Mouse (Mus musculus): ENCODE data around the gene Krtap27-1. TPM values are rescaled to one million over a fixed set of nuclear protein-coding genes. Genes with fewer than 3 reads are reported as not detected.

Krtap27-1 gene
- polyA plus RNA-seq (2014; fragmentation: Nextera tagmentation; extraction: Ambion mirVana): not detected in 2 replicates

DNA sequence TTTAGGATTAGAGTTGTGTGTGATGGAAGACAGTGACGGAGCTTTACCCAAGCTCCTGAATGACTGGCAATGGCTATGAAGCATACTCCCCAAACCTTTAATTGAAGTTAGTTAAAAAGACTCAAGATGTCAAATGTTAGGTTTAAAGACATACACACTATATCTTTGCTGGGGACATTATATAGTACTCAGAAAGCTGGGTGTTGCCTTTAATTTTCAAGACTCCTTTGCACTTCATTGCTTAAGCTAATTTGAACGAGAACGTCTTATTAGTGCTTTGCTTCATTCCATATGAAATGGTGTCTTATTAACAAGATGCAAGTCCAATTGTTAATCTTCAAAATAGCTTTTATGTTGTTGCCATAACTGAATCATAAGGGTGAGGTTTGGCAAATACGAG is at the start of gene Krtap27-1:
Gene Krtap27-1 (minus strand): TSS at position 101 of the 400 bp plus-strand sequence.
- H3K27ac ChIP-seq (replicated peaks; ENCODE audit: low read depth, low read length): no peak within 1 kb of the TSS
- ATAC-seq (replicated peaks; ENCODE audit: insufficient number of reproducible peaks, low FRiP score, low TSS enrichment, low read depth) (no peak), DNase-seq (ENCODE audit: low spot score) (no peak)
- no peak within 1 kb of the TSS for H3K4me2 ChIP-seq (ENCODE audit: low read depth, low read length)
- H3K4me3 ChIP-seq (ENCODE audit: low read depth, low read length): no peak within 1 kb of the TSS
- no peaks in the 10 kb centered on the region for H3K9me3 ChIP-seq (replicated peaks; ENCODE audit: control insufficient read depth, low read length)
- H3K9ac ChIP-seq (replicated peaks; ENCODE audit: low read length): no peak within 1 kb of the TSS
- no peaks in the 10 kb centered on the region for H3K4me1 ChIP-seq (ENCODE audit: control insufficient read depth, insufficient read depth, low read length)
- 93% methylated on average over 4 of the region's 4 CpGs for WGBS
- H3K36me3 ChIP-seq (replicated peaks; ENCODE audit: control insufficient read depth, insufficient read depth, low read depth, low read length): no peaks in the 10 kb centered on the region
- H3K27me3 ChIP-seq (ENCODE audit: control insufficient read depth, insufficient read depth, low read length): no peaks in the 10 kb centered on the region

DNA sequence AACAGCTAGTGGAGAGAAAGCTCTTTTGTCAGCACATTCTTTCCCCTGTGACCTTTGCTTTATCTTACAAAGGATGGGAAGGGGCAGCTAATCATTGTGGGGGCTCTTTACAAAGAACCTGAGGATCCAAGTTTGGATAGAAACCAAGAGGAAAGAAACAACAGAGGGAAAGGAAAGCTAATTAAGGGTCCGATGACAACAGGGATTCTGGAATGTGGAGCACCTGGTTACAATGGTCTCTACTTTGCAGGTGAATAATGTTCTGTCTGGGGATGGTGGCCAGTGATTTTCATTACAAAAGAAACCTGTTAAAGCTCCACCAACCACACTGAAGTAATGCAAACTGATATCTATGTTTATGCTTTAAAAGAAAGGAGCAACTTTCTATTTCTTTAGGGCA is 48.6 kb upstream of the Krtap27-1 start:
- no peak overlapping the region for H3K4me2 ChIP-seq (ENCODE audit: low read depth, low read length)
- no peaks in the 10 kb centered on the region for H3K27me3 ChIP-seq (ENCODE audit: control insufficient read depth, insufficient read depth, low read length)
- DNase-seq (ENCODE audit: low spot score): no peak
- H3K4me3 ChIP-seq (ENCODE audit: low read depth, low read length): no peak overlapping the region
- no peak for ATAC-seq (replicated peaks; ENCODE audit: insufficient number of reproducible peaks, low FRiP score, low TSS enrichment, low read depth)
- no peak overlapping the region for H3K27ac ChIP-seq (replicated peaks; ENCODE audit: low read depth, low read length)
- 8% methylated on average over 1 of the region's 1 CpGs for WGBS
- no peaks in the 10 kb centered on the region for H3K9me3 ChIP-seq (replicated peaks; ENCODE audit: control insufficient read depth, low read length)
- H3K9ac ChIP-seq (replicated peaks; ENCODE audit: low read length): no peak overlapping the region
- no peaks in the 10 kb centered on the region for H3K4me1 ChIP-seq (ENCODE audit: control insufficient read depth, insufficient read depth, low read length)
- no peaks in the 10 kb centered on the region for H3K36me3 ChIP-seq (replicated peaks; ENCODE audit: control insufficient read depth, insufficient read depth, low read depth, low read length)

DNA sequence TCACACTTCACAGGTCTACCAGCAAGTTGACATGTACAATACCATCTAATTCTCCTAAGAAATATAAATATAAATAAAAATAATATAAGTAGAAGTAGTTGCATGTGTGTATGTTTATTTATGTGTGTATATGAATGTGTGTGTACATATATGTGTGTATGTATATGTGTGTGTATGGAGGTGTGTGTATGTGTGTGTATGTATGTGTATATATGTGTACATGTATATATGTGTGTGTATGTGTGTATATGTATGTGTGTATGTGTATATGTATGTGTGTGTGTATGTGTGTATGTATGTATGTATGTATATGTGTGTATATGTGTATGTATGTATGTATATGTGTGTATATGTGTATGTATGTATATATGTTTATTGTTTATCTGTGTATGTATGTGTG is 45.1 kb upstream of the Krtap27-1 start:
- DNase-seq (ENCODE audit: low spot score) (no peak), ATAC-seq (replicated peaks; ENCODE audit: insufficient number of reproducible peaks, low FRiP score, low TSS enrichment, low read depth) (peak; percentile 72; the same call in 1 of the 2 replicates)
- Histone ChIP-seq H3K9ac (replicated peaks; ENCODE audit: low read length) (no peak overlapping the region), H3K4me1 (ENCODE audit: control insufficient read depth, insufficient read depth, low read length) (no peaks in the 10 kb centered on the region), H3K9me3 (replicated peaks; ENCODE audit: control insufficient read depth, low read length) (no peaks in the 10 kb centered on the region), H3K4me3 (ENCODE audit: low read depth, low read length) (no peak overlapping the region), H3K4me2 (ENCODE audit: low read depth, low read length) (no peak overlapping the region), H3K36me3 (replicated peaks; ENCODE audit: control insufficient read depth, insufficient read depth, low read depth, low read length) (no peaks in the 10 kb centered on the region), H3K27me3 (ENCODE audit: control insufficient read depth, insufficient read depth, low read length) (no peaks in the 10 kb centered on the region), H3K27ac (replicated peaks; ENCODE audit: low read depth, low read length) (no peak overlapping the region)

DNA sequence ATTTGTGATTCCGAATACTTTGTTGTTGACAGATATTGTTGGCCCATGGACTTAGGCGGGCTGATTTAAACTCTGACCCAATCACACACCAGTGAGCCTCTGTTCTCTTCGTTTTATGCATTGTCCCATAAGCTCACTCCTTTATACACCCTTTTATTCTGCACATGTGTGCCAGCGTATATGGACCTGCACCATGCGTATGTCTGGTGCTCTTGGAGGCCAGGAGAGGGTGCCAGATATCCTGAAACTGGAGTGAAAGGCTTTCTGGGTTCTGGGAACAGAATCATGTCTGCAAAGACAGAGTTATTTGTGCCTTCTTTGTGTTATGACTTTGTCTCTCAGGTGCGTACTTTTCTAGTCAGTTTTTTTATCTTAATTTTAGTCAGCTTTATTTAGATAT is 39.8 kb upstream of the Krtap27-1 start:
- Histone ChIP-seq H3K27me3 (ENCODE audit: control insufficient read depth, insufficient read depth, low read length) (no peaks in the 10 kb centered on the region), H3K36me3 (replicated peaks; ENCODE audit: control insufficient read depth, insufficient read depth, low read depth, low read length) (no peaks in the 10 kb centered on the region), H3K4me3 (ENCODE audit: low read depth, low read length) (no peak overlapping the region), H3K9ac (replicated peaks; ENCODE audit: low read length) (no peak overlapping the region), H3K4me1 (ENCODE audit: control insufficient read depth, insufficient read depth, low read length) (no peaks in the 10 kb centered on the region), H3K9me3 (replicated peaks; ENCODE audit: control insufficient read depth, low read length) (no peaks in the 10 kb centered on the region), H3K4me2 (ENCODE audit: low read depth, low read length) (no peak overlapping the region), H3K27ac (replicated peaks; ENCODE audit: low read depth, low read length) (no peak overlapping the region)
- no peak for ATAC-seq (replicated peaks; ENCODE audit: insufficient number of reproducible peaks, low FRiP score, low TSS enrichment, low read depth)
- WGBS: 79% methylated on average over 6 of the region's 6 CpGs
- DNase-seq (ENCODE audit: low spot score): no peak

DNA sequence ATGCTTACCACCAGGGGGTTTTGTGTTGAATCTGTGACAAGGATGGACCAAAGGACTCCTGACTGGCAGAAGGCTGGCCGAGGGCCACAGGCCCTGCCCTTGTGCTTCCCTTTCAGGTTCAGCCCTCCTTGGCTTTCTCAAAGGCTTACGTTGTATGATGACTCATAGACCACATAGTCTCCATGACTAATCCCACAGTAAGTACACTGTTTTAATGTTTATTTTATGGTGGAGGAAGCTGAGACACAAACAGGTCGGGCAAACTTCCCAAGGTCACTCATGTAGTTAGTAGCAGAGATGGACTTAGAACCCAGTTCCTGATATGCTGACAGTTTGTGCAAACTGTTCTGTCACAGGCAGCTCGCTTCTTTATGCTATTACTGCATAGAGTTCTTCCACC is 39.3 kb upstream of the Krtap27-1 start:
- WGBS: 80% methylated on average over 4 of the region's 4 CpGs
- H3K27ac ChIP-seq (replicated peaks; ENCODE audit: low read depth, low read length): no peak overlapping the region
- H3K27me3 ChIP-seq (ENCODE audit: control insufficient read depth, insufficient read depth, low read length): no peaks in the 10 kb centered on the region
- no peaks in the 10 kb centered on the region for H3K4me1 ChIP-seq (ENCODE audit: control insufficient read depth, insufficient read depth, low read length)
- DNase-seq (ENCODE audit: low spot score) (no peak), ATAC-seq (replicated peaks; ENCODE audit: insufficient number of reproducible peaks, low FRiP score, low TSS enrichment, low read depth) (no peak)
- H3K4me3 ChIP-seq (ENCODE audit: low read depth, low read length): no peak overlapping the region
- no peaks in the 10 kb centered on the region for H3K36me3 ChIP-seq (replicated peaks; ENCODE audit: control insufficient read depth, insufficient read depth, low read depth, low read length)
- no peak overlapping the region for H3K4me2 ChIP-seq (ENCODE audit: low read depth, low read length)
- no peak overlapping the region for H3K9ac ChIP-seq (replicated peaks; ENCODE audit: low read length)
- no peaks in the 10 kb centered on the region for H3K9me3 ChIP-seq (replicated peaks; ENCODE audit: control insufficient read depth, low read length)

DNA sequence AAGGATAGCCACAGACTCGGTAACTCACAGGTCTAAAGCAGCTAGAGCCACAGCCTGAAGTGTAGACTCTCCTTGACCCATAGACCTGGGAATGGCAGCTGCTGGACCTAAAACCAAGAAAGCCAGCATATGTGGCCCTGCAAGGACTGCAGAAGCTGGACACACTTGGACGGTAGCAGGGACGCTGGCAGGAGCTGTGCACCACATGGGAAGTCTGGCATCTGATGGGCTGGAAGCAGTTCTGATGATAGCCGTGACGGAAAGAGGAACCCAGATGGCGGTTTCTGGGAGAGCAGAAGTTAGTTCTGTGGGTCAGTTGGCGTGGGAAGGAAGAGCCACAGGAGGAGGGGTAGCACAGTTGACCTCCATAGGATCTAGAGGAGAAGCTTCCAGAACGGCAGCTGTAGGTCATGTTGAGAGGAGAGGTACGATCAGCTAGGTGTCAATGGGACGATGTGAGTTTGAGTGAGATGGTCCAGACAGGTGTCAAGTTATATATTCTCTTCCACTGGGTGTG is 36.1 kb upstream of the Krtap27-1 start, which contains the start of gene 2310061N02Rik:
Gene 2310061N02Rik (minus strand): TSS at position 467 of the 517 bp plus-strand sequence.
- DNase-seq (ENCODE audit: low spot score): no peak
- H3K4me2 ChIP-seq (ENCODE audit: low read depth, low read length): no peak within 1 kb of the TSS
- no peaks in the 10 kb centered on the region for H3K4me1 ChIP-seq (ENCODE audit: control insufficient read depth, insufficient read depth, low read length)
- no peak within 1 kb of the TSS for H3K9ac ChIP-seq (replicated peaks; ENCODE audit: low read length)
- no peaks in the 10 kb centered on the region for H3K9me3 ChIP-seq (replicated peaks; ENCODE audit: control insufficient read depth, low read length)
- no peaks in the 10 kb centered on the region for H3K36me3 ChIP-seq (replicated peaks; ENCODE audit: control insufficient read depth, insufficient read depth, low read depth, low read length)
- no peaks in the 10 kb centered on the region for H3K27me3 ChIP-seq (ENCODE audit: control insufficient read depth, insufficient read depth, low read length)
- no peak within 1 kb of the TSS for H3K27ac ChIP-seq (replicated peaks; ENCODE audit: low read depth, low read length)
- ATAC-seq (replicated peaks; ENCODE audit: insufficient number of reproducible peaks, low FRiP score, low TSS enrichment, low read depth): no peak
- 91% methylated on average over 10 of the region's 10 CpGs for WGBS
- no peak within 1 kb of the TSS for H3K4me3 ChIP-seq (ENCODE audit: low read depth, low read length)

DNA sequence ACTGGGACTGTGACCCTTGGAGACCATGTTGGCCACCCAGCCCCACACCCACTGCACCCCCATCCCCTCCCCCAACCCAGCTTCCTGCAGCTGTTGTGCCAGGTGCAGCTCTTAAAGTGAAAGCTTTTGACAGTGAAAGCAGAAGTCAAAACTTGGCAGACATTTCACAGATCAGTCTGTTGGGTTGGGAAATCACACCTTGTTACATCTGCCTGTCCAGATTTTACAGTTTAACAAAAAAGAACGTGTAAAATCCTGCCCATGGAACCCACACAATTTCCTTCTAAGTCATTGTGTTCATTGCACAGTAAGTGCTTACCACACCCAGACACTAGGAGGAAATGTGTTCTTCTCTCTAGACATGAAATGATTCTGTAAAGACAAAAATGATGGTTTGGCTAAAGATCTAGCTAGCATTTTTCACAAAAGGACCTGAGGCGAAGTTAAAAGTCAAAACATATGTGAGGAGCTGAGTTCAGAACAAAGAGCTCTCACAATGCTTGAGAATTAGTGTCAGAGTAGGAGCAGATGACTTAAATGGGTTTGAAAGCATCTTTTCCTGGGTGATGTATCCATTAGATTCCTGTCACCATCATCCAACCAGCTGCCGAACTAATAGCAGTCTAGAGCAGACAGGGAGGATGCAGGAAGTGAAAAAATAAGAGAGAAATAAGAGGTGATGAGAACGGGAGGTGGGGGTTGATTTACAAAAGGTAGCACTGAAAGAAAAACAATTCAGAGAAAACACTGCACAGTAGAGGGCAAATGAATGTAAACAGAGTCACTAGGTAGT is 29.8 kb upstream of the Krtap27-1 start:
- Histone ChIP-seq H3K4me3 (ENCODE audit: low read depth, low read length) (no peak overlapping the region), H3K27ac (replicated peaks; ENCODE audit: low read depth, low read length) (no peak overlapping the region), H3K9ac (replicated peaks; ENCODE audit: low read length) (no peak overlapping the region), H3K4me2 (ENCODE audit: low read depth, low read length) (no peak overlapping the region), H3K9me3 (replicated peaks; ENCODE audit: control insufficient read depth, low read length) (no peaks in the 10 kb centered on the region), H3K27me3 (ENCODE audit: control insufficient read depth, insufficient read depth, low read length) (no peaks in the 10 kb centered on the region), H3K4me1 (ENCODE audit: control insufficient read depth, insufficient read depth, low read length) (no peaks in the 10 kb centered on the region), H3K36me3 (replicated peaks; ENCODE audit: control insufficient read depth, insufficient read depth, low read depth, low read length) (no peaks in the 10 kb centered on the region)
- DNase-seq (ENCODE audit: low spot score): peak; percentile 30
- 30% methylated on average over 4 of the region's 4 CpGs for WGBS
- ATAC-seq (replicated peaks; ENCODE audit: insufficient number of reproducible peaks, low FRiP score, low TSS enrichment, low read depth): no peak

DNA sequence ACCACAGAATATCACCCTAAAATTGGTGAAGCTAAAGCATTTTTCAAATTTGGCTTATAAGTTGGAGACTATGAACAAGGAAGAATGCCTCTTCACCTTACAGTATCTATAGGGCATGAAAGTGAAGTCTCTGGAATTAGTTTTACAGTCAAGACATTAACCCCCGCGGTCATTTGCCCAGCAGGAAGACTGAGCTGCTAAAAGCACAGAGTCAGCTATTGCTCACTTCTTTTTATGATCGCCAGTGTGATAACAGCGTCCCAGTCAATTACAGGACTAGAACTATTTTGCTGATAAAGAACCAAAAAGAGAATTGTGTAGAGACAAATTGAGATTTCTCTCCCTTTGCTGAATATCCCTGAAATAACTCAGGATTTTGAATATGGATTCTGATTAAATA is 24.8 kb upstream of the Krtap27-1 start:
- ATAC-seq (replicated peaks; ENCODE audit: insufficient number of reproducible peaks, low FRiP score, low TSS enrichment, low read depth) (no peak), DNase-seq (ENCODE audit: low spot score) (no peak)
- H3K9ac ChIP-seq (replicated peaks; ENCODE audit: low read length): no peak overlapping the region
- no peak overlapping the region for H3K4me2 ChIP-seq (ENCODE audit: low read depth, low read length)
- no peaks in the 10 kb centered on the region for H3K27me3 ChIP-seq (ENCODE audit: control insufficient read depth, insufficient read depth, low read length)
- no peaks in the 10 kb centered on the region for H3K9me3 ChIP-seq (replicated peaks; ENCODE audit: control insufficient read depth, low read length)
- no peaks in the 10 kb centered on the region for H3K36me3 ChIP-seq (replicated peaks; ENCODE audit: control insufficient read depth, insufficient read depth, low read depth, low read length)
- WGBS: 77% methylated on average over 4 of the region's 4 CpGs
- no peak overlapping the region for H3K27ac ChIP-seq (replicated peaks; ENCODE audit: low read depth, low read length)
- no peaks in the 10 kb centered on the region for H3K4me1 ChIP-seq (ENCODE audit: control insufficient read depth, insufficient read depth, low read length)
- H3K4me3 ChIP-seq (ENCODE audit: low read depth, low read length): no peak overlapping the region
